Mouse (Mus musculus) thymus, postnatal 14 days (tissue): Measurements from ENCODE around the gene Sv2c.
A peak's percentile ranks its signal among the peaks of the same experiment; 100 is the strongest.

Source experiments
- DNase-seq: peaks from one replicate; pipeline ENCODE4 v3.0.0; 2021

Sv2c gene

DNA sequence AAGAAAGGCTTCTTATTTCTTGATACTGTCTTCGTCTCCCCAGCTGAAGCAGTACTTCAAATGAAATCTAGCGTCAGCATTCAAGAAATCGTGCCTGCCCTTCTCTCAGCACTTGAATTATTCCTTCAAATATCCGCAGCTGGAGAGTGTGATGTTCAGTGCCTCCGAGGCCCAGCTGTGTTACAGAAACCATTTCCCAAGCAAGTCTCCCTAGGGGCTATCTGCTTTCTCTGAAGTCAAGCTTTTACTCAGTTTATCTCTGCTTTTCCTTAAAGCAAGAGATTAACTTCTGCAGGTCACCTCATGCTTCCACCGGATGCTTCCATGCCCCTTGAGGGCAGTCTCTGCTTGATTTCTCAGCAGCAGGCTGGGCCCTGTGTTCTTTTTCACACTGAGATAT lies 166.8 kb downstream of the Sv2c start:
- DNase-seq = no peak

DNA sequence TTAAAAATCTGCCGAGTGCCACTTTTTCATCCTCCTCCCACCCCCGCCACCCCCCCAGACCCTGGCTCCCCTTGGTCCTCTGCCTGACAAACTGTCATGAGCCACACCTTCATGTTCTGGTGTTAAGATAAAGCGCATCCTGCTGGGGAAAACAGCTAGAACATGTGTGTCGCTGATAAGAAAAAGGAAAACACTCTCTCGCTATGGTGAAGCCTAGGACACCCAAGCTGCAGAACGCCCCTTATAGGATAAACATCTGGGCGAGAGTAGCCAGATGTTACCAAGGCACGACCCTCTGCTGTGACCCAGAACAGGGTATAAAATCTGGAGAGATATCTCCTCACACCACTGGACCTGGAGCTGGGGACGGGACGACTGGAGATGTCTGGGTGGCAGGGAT lies 167.2 kb downstream of the Sv2c start:
- DNase-seq = no peak

DNA sequence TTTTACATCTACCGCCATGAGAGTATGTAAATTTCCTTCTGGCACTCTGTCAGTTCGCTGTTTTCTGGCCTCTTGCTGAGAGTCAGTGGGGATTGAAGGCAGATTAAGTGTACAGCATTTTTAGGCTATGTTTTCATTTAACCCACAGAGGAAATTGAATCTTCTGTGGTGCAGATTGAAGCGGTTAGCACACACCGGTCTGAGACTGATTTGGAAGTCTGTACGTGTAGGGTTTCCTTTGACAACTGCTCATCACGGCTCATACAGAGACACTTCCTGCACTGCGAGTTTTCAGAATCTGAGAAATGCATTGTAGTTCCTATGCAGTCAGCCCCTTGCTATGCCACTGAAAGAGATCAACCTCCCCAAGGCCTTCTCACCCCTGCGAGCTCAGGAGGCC lies 168.2 kb downstream of the Sv2c start:
- DNase-seq = peak; percentile 61

DNA sequence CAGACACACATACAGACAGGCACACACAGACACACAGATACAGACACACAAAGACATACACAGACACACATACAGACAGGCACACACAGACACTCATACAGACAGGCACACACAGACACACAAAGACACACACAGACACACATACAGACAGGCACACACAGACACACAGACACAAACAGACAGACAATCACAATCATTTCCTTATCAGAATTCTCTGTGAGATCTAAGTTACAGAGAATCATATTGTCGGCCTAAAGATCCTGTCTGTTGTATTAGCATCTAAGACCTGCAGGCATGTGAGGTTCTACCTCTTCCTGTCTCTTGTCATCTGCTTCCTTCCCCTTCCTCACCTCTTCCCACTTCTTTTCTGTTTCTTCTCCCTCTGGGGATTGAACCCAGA lies 168.7 kb downstream of the Sv2c start:
- no peak for DNase-seq

DNA sequence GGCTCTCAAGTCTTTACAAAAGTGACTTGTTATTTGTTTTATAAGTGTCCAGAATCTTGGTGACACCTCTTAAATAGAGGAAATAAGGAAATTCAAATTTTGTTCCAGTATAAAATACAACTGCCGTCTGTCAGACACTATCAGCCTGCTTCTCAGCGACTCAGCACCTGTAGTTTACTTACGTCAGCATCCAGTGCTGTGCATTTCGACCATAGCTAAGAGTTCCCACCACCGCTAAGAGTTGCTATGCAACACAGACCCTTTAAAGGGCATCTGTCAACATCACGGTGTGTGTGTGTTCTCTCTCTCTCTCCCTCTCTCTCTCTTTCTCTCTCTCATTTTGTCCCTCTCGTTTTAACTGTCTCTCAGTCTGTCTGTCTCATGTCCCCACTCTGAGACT lies 170.5 kb downstream of the Sv2c start:
- DNase-seq = no peak

DNA sequence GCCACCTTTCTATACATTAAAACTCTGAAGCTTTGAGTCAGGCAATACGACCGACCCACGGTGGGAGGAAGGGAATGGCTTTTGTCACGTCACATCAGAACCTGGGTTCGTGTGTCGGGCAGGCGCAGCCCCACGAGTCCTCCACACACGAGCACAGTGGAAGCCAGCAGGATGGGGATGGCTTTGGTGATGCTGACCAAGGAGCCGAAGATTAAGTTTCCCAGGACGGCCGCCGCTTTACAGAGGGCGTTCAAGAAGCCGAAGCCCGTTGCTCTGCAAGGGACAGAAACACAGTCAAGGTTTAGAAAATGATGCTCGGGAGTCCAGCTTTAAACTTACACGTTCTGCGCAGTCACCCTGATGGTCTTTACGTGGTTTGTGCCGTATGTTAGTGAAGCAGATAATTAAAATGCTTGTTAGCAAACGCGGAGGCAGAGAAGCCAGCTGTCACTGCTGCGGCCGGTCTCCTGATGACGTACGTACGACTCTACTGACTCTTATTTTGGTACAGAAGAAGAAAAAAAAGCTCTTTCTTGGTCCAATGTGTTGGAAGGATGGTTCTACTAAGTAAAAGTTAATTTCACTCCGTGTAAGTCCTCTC lies 171.1 kb downstream of the Sv2c start:
- peak; percentile 27 for DNase-seq

DNA sequence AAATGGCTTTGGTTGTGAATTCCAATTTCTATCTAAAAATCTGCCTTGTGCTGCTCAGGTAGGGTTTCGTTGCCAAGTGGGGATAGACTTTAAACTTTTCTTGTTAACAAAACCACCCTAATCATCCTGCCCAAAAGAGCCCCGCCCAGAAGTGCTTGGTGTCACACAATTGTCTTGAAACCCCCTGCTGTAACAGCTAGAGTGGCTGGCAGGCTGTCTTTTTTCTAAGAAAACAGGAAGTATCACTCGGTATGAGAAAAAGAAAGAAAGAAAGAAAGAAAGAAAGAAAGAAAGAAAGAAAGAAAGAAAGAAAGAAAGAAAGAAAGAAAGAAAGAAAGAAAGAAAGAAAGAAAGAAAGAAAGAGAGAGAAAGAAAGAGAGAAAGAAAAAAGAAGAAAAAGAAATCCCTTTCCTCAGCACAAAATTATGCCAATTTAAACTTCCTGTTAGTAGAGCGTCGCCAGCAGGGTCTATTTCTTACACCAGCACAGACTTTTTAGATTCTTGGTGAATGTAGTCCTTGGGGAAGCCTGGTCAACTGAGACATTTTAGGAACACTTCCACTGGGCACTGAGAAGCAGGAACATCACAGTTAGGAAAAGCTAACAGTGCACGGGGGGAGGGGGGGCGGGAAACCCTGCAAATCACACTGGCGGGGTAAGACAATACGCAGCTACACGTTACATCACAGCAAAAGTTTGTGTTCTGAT lies 171.7 kb downstream of the Sv2c start:
- peak; percentile 76 for DNase-seq

DNA sequence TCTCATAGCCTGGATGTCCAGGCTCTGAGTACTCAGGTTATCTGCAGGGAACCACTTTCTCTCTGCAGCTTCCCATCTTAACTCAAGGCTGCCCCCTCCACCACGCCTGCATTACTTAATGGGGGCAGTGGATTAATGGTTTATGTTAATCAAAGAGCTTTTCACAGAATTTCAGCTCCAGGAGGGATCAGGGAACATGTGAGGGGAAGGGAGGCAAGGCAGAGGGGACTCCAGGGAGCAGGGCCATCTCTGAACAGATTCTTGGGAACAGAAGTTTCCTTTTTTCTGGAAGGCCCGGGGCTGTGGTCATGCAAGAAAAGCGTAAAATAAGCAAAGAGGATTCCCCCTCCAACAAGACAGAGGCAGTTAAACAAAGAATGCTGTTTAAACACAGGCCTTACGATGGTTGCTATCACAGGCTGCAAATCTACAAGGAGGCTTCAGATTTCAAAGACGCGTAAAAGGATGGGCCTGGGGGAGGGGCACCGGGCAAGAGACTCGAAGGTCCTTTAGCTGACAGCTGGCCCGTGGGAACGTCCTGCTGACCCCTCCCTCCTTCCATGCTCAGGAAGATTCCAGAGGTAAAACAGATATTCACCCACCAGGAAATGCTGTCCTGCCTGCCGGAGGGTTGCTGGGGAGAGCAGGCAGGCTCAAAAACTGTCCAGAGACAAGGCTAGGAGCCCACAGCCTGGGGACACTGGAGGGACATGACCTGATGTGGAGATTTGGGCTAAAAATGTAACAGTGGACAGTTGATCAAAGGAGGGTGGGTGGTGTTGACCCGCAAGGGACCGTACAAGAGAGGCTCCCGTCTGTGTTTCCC lies 172.5 kb downstream of the Sv2c start:
- peak; percentile 47 for DNase-seq

DNA sequence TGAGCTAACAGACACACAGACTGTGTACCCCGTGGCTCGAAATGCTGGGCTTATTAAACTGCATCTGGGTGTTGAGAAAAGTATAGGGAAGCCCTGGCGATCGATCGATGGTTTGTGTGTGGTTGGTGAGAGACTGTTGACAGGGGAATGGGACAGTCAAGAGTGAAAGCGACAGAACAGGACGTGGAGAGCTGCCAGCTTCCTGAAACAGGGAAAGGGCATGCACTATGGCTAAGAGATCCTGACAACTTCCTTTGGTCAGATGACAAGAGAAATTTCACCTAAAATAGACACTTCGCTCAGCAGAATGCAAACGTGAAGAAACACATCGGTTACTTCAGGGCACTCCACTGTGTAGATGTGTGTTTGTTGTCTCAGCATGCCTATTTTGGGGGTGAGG lies 175.2 kb downstream of the Sv2c start:
- no peak for DNase-seq

DNA sequence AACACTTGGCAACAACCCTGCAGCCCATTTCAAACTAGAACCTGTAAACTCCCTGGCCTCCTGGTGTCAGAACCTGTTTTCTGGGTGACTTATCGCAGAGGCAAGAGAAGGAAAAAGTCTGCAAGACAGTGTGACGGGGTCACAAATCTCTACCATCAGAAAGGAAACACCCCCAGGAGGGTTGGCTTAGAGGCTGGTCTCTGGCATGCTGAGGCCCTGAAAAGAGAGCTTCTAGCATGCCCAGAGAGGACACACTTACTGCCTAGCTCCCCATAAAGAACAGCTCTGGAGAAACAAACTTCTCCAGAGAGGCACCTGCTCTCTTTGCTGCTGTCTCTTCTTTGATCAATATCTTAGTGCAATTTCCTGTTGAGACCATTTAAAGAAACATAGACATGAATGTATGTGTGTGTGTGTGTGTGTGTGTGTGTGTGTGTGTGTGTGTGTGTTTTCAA lies 176.0 kb downstream of the Sv2c start:
- peak; percentile 67 for DNase-seq

DNA sequence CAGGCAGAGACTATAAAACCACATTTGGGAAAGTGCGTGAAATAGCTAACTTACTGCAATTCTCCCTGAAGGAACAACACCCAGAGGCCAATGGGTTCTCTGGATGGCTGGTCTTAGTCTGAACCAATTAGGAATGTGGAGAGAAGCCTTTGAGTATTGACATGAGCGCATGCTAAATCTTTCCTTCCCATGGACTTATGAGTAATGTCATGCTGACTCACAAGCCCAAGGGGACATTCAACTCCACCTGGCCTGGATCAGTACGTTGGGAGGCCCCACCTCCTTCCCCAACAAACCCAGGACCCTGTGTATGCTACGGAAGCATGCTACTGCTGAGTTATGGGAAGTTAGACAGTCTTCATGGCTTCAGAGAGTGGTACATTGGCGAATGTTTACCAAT lies 177.2 kb downstream of the Sv2c start:
- DNase-seq = no peak

DNA sequence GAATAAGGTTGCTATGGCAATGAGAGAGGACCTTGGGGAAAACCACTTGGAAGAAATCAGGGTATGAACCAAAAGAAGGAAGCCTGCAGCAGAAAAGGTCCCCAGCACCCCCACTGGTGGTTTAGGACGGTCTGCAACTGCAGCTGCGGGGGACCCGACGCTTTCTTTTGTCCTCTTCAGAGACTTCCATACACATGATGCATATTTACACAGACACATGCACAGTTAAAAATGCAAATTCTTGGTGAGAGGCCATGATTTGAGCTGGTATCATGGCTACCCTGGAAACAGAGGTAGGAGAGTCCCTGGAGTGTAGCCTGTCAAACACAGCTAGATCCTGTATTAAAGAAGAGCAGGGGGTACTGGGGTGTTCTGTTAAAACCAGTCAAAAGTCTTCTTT lies 178.7 kb downstream of the Sv2c start:
- peak; percentile 39 for DNase-seq

DNA sequence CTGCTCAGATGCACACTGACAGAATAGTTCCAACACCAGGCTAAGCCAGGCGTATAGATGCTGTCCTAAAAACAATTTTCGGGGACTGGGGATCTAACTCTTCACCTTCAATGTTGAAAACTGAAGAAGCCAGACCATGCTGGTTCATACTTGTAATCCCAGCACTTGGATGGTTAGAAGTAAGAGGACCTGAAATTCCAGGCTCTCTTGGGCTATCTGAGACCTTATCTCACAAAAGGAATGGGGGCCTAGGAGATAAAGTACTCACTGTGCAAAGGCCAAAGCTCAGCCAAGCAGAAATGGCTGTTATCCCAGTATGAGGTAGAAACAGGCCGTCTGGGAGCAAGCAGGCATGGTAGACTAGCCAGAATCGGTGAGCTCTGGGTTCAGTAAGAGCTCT lies 180.1 kb downstream of the Sv2c start:
- DNase-seq = peak; percentile 1

DNA sequence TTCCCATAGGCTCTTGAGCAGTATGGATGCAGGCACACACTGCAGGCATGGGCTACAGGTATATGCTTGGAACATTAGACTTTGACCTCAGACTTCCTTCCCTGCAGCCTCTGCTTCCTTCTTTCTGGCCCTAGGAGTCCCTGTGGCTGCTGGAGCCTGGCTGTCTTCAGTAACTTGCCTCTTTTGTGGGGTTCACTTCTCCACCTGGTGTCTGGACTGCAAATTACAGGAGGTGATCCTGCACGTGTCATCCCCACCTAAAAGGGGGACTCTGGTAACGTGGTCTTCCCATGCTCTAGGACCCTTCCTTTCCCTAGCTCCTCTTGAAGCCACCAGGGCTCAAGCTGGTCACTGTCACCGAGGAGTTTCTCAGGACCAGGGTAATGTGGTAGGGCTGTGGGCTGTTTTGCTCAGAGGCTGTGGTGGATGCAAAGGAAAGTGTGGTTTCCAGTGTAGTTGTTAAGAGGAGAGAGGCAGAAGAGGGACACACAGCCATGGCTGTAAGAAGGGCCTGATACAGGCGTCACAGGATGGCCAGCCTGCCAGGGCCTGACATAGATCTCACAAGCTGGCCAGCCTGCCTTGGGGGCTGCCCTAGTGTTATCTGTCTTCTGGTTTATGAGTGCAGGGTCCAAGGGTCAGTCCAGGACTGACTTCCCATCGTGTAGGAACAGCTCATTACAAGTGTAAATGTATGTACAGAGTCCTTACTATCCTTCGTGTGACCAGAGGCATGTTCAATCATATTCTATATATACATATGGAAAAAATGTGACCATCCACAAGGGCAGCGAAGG lies 181.1 kb downstream of the Sv2c start:
- DNase-seq = peak; percentile 81

DNA sequence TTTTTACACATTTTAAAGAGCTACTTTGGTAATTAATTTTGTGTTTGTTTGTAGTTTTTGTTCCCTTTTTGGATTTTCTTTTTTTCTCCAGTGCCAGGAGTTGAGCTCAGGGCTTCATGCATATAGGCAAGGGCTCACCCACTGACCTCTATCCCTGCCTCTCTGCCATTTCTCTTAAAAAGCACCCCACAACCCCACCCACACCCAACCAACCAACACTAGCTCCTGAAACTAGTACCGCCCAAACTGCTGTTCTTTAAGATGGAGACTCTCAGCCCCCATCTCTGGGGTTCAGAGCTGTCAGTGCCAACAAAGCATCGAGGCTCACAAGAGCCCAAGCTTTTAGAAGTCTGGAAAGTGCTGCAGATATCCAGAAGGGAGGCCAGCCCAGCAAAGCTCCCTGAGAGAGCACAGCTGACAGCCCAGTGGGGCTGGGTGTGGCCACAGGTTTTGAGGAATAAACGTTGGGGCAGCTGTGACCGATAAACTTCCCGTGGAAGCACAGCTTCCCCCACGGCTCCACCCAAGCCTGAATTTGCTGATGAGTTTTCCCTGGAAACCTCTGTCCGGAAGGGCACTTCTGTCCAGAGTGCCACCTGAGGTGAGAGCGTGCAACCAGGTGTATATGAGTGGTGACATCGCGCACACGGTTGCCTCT lies 181.8 kb downstream of the Sv2c start:
- DNase-seq = no peak

DNA sequence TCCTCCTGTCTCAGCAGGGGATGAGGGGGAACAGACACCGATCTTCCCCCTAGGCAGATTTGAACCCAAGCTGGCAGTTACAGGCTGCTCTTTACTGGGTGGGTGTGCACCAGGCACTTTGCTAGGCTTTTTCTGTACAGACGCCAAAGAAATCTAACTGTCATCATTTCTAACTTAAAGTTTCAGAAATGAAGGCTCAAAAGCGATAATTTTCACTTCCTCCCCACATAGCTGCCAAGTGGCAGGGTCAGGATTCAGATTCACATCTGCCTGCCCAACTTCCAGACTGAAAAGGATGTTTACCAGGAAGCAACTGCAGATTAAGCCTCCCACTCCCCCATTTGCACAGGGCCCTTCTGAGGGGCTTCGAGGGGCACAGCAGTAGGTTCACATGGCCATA lies 183.0 kb downstream of the Sv2c start:
- DNase-seq = peak; percentile 1

DNA sequence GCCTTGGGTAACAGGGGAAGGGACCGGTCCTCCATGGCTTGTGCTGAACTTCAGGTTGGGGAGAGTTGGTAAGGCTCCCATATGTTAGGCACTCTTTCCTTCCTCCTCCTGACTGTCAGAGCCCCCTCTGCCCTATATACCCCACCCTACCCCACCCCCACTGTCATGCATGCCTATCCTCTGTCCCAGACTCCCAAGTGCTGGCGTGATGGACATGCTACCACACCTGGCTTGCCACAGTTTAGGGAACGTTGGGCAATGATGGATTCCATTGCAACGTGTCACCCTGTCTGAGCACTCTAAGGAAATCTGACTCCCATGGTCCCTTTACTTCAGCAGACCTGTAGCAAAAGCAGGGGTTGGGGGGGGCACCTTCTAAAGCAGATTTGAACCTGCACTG lies 183.6 kb downstream of the Sv2c start:
- DNase-seq = peak; percentile 2

DNA sequence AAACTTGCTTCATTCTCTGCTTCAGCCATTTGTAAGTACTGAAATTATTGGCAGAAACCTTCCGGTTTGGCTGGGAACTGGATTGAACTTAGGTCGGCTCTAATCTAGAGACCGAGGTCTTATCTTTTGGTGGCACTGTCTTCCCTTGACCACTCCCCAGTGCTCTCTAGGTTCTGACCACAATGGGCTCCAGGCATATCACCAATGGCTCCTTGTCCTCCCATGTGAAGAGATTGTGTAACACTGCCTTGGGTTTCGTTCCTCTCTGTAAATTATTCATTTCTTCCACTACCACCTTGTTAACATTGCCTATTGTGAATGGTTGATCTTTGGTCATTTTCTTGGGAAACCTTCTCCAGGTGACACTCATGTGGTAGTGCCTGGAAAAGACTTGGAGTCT lies 184.0 kb downstream of the Sv2c start:
- DNase-seq = peak; percentile 0

DNA sequence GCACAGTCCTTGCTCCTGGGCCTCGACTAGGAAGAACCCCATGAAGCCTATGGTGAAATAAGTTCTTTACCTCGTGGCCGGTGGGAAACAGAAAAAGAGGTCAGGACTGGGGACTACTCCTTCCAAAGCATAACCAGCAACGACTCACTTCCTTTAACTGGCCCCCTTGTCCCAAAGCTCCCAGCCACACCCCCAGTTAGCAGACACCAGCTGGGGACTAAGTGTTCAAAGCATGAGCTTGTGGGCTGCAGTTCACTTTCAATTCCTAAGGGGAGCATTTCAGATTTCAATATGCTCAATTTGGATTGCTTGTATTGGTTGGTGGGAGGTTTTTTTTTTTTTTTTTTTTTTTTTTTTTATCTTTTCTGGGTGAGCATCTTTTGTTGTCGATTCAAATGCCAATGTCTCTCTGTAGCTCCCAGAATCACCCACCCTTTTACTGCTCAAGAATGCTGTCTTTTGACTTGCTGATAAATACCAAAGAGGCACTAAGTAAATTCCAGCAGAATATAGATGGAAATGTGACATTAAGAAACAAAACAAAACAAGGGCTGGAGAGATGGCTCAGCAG lies 186.4 kb downstream of the Sv2c start:
- DNase-seq = peak; percentile 17

DNA sequence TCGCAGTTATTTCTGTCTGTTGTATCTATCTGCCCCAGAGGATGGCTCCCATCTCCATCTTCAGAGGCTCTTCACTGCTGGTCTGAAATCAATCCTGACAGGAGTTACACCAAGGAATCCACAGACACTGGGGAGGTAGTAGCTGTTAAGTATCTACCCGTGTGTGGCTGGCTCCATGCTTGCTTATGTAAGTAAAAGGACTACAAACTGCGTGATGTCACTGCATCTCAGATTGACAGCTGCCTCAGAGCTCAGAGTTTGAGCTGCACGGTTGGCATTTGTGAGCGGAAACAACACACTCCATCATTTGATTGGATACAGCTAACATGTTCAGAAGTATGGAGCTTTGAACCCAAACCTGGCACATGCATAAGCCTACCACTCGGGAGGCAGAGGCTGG lies 187.8 kb downstream of the Sv2c start:
- peak; percentile 1 for DNase-seq

DNA sequence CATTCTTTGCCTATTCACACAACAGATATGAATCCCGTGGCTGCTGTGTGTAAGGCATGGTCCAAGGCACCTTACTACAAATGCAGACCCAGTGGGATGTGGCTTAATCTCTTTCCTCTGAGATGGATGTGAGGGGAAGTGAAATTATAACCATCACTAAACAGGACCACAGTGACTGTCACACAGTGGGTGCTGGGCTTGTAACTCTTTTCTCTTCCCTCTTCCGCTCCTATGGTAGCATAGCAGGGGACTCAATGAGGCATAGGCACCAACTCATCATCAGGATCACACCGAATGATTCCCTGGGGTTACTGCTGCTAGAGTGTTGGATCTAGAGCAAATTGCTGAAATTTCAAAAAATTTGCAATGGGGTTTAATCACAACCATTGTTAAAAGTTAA lies 188.5 kb downstream of the Sv2c start:
- peak; percentile 1 for DNase-seq

DNA sequence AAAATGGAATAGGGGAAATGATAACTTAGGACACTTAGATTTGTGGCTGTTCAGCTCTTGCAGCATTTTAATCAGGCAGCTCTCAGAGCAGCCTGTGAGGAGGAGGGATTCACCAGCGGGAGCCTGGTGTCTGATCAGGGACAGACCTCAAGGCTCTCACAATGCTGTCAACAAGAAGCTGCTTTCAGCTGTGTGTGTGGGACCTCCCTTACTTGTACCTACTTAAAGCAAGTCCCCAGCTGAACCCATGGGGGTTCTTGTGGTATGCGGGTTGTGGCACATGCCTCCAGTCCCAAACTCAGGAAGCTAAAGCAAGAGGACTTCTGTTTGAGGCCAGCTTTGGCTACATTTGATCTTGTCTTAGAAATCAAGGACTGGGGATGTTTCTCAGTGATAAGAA lies 189.8 kb downstream of the Sv2c start:
- peak; percentile 14 for DNase-seq
